Mouse (Mus musculus) liver, embryonic 13.5 days (tissue): Measurements from ENCODE around the gene Zfp212. TPM values are rescaled to one million over a fixed set of nuclear protein-coding genes. Genes with fewer than 3 reads are reported as not detected.
A peak's percentile ranks its signal among the peaks of the same experiment; 100 is the strongest.
"Not testable (repeated sequence)": the region's sequence is repeated elsewhere in the genome, so short reads cannot be mapped to it uniquely, and the experiment has no call there.

ENCODE experiments used
- ATAC-seq: fragments of 200-750 bp; cut with Nextera tagmentation; 2 replicates; pipeline ENCODE4 v1.8.0; 2017; ENCODE audit warnings: low read depth, mild to moderate bottlenecking, moderate number of reproducible peaks, moderate library complexity
- DNase-seq: peaks from one replicate; pipeline ENCODE4 v3.0.0; 2022
- H3K27ac ChIP-seq: fragments of 300-500 bp; sonication (generic); 2 replicates; pipeline ENCODE4 v1.5.1; 2015; ENCODE audit warnings: moderate library complexity, mild to moderate bottlenecking, inconsistent platforms
- H3K27me3 ChIP-seq: fragments of 300-500 bp; sonication (generic); 2 replicates; pipeline ENCODE4 v1.6.1; 2015; ENCODE audit warnings: mild to moderate bottlenecking, inconsistent platforms
- H3K36me3 ChIP-seq: fragments of 300-500 bp; sonication (generic); 2 replicates; pipeline ENCODE4 v1.6.1; 2015; ENCODE audit warnings: mild to moderate bottlenecking, inconsistent platforms
- H3K4me1 ChIP-seq: fragments of 300-500 bp; sonication (generic); replicated peaks from 2 replicates; pipeline ENCODE4 v1.6.1; 2015; ENCODE audit warnings: inconsistent platforms
- H3K4me2 ChIP-seq: fragments of 300-500 bp; sonication (generic); 2 replicates; pipeline ENCODE4 v1.6.1; 2015; ENCODE audit warnings: inconsistent platforms, mild to moderate bottlenecking, moderate library complexity
- H3K4me3 ChIP-seq: fragments of 300-500 bp; sonication (generic); replicated peaks from 2 replicates; pipeline ENCODE4 v1.5.1; 2015; ENCODE audit warnings: mild to moderate bottlenecking, inconsistent platforms
- H3K9ac ChIP-seq: fragments of 300-500 bp; sonication (generic); 2 replicates; pipeline ENCODE4 v1.6.1; 2015; ENCODE audit warnings: mild to moderate bottlenecking, inconsistent platforms
- H3K9me3 ChIP-seq: fragments of 300-500 bp; sonication (generic); replicated peaks from 2 replicates; pipeline ENCODE4 v1.6.1; 2016; ENCODE audit warnings: inconsistent platforms
- WGBS: fragments of 180-500 bp; shearing (Covaris S2); methylation state at CpG from one replicate; pipeline ENCODE4 v1.1.7; 2015; ENCODE audit not compliant: insufficient replicate concordance; 5-methylcytosine and 5-hydroxymethylcytosine counted together
- polyA plus RNA-seq: library from polyadenylated mRNA; unstranded; fragments of >200 nt; fragmentation: Nextera tagmentation; extraction: Ambion mirVana; gene quantifications from 2 replicates; pipeline ENCODE4 v1.2.1, GENCODE M21; 2015

Zfp212 gene
- polyA plus RNA-seq, 1 experiment from 2014 or later, result 6.8 TPM

DNA sequence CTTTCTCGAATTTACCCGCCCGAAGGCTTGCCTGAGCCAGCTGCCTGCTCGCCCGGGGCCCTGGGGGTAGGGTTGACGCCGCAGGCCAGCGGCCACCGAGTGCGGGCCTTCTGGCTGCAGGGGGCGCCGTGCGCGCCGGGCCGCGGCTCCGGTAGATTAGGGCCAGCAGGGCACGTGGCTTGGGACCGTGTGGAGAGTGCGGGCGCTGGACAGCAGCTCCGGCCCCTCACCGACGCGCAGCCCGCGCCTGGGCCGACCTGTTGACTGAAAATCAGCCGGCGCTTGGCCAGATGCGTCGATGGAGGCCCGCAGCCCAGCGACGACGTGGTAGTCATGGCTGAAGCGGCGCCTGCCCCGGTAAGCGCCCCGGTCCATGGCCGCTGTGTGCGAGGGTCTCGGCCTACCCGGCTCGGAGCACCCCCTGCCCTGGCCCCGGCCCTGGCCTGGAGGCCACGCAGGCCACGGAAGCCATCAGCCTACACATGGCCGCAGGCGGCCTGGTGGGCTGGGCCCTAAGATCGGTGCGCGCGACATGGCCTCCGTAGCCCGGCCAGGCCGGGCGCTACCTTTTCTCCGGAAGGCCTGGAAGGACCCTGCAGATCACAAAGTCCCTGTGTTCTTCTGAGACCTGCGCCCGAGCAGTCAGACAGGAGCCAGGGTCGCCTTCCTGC is 22.9 kb downstream of the Zfp212 start:
- H3K4me3 ChIP-seq, result peak overlapping the region; percentile 68
- peak overlapping the region; percentile 96 for H3K4me2 ChIP-seq
- H3K27me3 ChIP-seq, result no peaks in the 10 kb centered on the region
- peak; percentile 94 for ATAC-seq
- H3K36me3 ChIP-seq, result peaks cover 21% of the 10 kb centered on the region
- DNase-seq, result peak; percentile 76
- no peaks in the 10 kb centered on the region for H3K9me3 ChIP-seq
- H3K4me1 ChIP-seq, result peaks cover 20% of the 10 kb centered on the region
- H3K27ac ChIP-seq, result peak overlapping the region; percentile 75
- 11% methylated on average over 64 of the region's 64 CpGs for WGBS
- H3K9ac ChIP-seq, result peak overlapping the region; percentile 85

GRCm38 (mm10) chr6:47943721-47944120 is 23.4 kb downstream of the Zfp212 start:
- Histone ChIP-seq H3K4me2 (peak overlapping the region; percentile 96), H3K9ac (peak overlapping the region; percentile 85), H3K4me1 (peaks cover 20% of the 10 kb centered on the region), H3K9me3 (no peaks in the 10 kb centered on the region), H3K27ac (peak overlapping the region; percentile 75), H3K4me3 (peak overlapping the region; percentile 68), H3K36me3 (peaks cover 23% of the 10 kb centered on the region), H3K27me3 (no peaks in the 10 kb centered on the region)
- 46% methylated on average over 3 of the region's 3 CpGs for WGBS
- no peak for DNase-seq
- ATAC-seq, result no peak

DNA sequence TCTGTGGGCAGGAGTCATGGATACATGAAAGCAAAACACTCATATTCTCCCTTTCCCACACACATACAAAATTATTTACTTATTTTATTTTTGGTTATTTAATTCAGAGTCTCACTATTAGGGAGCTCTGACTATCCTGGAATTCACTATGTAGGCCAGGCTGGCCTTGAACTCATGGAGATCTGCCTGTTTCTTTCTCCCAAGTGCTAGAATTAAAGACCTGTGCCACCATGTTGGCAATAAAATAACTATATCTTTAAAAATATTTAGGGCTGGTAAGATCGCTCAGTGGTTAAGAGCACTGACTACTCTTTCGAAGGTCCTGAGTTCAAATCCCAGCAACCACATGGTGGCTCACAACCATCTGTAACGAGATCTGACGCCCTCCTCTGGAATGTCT is 27.1 kb downstream of the Zfp212 start:
- no peak overlapping the region for H3K4me3 ChIP-seq
- peaks cover 28% of the 10 kb centered on the region for H3K36me3 ChIP-seq
- no peak overlapping the region for H3K27ac ChIP-seq
- no peaks in the 10 kb centered on the region for H3K9me3 ChIP-seq
- H3K9ac ChIP-seq, result no peak overlapping the region
- H3K27me3 ChIP-seq, result no peaks in the 10 kb centered on the region
- H3K4me1 ChIP-seq, result peaks cover 17% of the 10 kb centered on the region
- ATAC-seq (no peak), DNase-seq (no peak)
- WGBS, result 82% methylated on average over 4 of the region's 4 CpGs
- no peak overlapping the region for H3K4me2 ChIP-seq

DNA sequence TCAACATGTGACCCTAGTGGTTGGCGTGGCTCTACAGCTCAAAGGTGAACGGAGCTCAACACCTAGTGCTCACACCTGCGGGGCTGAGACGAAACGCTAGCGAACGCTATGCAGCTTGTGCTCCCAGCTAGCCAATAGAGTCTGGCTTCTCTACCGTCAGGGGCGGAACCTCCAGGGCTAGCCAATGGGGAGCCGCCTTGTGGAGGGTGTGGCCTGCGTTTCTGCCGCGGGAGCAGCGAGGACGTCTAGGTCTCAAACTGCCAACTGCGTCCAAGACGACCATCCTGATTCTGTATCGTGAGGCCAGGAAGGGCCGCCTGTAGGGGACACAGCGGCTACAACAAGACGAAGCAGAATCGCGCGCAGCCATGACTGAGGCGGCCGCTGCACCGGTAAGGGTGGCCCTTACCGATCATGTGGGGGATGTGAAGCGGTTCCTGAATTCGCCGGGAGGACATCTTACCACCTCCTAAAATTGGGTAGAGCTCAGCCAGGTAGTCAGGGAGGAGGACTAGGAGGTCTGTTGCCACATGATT is 33.0 kb downstream of the Zfp212 start, which contains the start of gene Zfp956:
Zfp956 (plus strand) TSS at position 200 of the 536 bp plus-strand sequence.
- Histone ChIP-seq H3K27me3 (no peaks in the 10 kb centered on the region), H3K9ac (peak within 1 kb of the TSS; percentile 81), H3K4me3 (peak within 1 kb of the TSS; percentile 69), H3K27ac (peak within 1 kb of the TSS; percentile 82), H3K9me3 (no peaks in the 10 kb centered on the region), H3K4me2 (peak within 1 kb of the TSS; percentile 80), H3K4me1 (peaks cover 24% of the 10 kb centered on the region), H3K36me3 (peaks cover 28% of the 10 kb centered on the region)
- DNase-seq, result peak; percentile 95
- under 1% methylated on average over 31 of the region's 31 CpGs for WGBS
- peak; percentile 99 for ATAC-seq

DNA sequence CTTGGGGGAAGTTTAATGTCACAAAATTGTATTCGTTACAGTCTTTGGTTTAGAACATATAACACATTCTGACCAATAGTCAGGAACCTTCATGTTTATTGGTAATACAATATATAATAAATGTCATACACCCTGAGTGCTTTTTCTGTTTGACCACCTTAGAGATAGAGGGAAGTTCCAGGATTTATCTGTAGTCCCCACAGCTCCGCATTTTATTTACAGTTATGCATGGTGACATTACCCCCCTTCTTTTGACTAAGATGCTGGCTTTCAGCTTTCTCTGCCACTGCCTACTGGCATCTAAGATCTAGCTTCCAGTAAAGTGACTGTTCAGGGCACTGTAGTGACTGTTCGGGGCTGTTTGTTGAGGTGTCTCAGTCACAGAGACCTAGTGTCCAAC is 34.1 kb downstream of the Zfp212 start:
- peak overlapping the region; percentile 81; the same call in 1 of the 2 replicates for H3K9ac ChIP-seq
- no peak for ATAC-seq

DNA sequence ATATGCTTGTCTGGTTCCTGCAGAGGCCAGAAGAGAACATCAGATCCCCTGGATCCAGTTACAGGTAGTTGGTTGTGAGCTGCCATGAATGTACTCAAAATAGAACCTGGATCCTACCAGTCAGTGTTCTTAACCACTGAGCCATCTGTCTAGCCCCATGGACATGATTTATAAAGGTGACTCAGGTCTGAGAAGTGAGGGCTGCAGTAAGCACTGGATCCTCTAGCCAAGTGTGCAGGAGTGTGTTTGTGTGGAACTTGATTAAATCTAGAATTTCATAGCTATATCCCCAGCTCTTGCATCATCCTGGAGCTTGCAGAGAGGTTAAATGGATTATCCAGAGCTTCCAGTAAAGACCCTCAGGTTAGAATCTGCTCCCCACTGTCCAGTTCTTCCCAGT is 37.5 kb downstream of the Zfp212 start:
- no peaks in the 10 kb centered on the region for H3K9me3 ChIP-seq
- no peak overlapping the region for H3K4me3 ChIP-seq
- no peak overlapping the region for H3K27ac ChIP-seq
- no peak overlapping the region for H3K4me2 ChIP-seq
- no peaks in the 10 kb centered on the region for H3K27me3 ChIP-seq
- H3K36me3 ChIP-seq, result peaks cover 48% of the 10 kb centered on the region
- peaks cover 19% of the 10 kb centered on the region for H3K4me1 ChIP-seq
- H3K9ac ChIP-seq, result no peak overlapping the region
- ATAC-seq (no peak), DNase-seq (no peak)

More for the DNA sequence above, 34.1 kb downstream of the Zfp212 start:
- no peak overlapping the region for H3K27ac ChIP-seq
- H3K36me3 ChIP-seq, result peaks cover 24% of the 10 kb centered on the region
- no peaks in the 10 kb centered on the region for H3K27me3 ChIP-seq
- H3K4me1 ChIP-seq, result peaks cover 24% of the 10 kb centered on the region
- 56% methylated on average over 3 of the region's 3 CpGs for WGBS
- H3K4me3 ChIP-seq, result peak overlapping the region; percentile 69
- H3K9me3 ChIP-seq, result no peaks in the 10 kb centered on the region
- H3K4me2 ChIP-seq, result peak overlapping the region; percentile 80
- DNase-seq, result no peak

DNA sequence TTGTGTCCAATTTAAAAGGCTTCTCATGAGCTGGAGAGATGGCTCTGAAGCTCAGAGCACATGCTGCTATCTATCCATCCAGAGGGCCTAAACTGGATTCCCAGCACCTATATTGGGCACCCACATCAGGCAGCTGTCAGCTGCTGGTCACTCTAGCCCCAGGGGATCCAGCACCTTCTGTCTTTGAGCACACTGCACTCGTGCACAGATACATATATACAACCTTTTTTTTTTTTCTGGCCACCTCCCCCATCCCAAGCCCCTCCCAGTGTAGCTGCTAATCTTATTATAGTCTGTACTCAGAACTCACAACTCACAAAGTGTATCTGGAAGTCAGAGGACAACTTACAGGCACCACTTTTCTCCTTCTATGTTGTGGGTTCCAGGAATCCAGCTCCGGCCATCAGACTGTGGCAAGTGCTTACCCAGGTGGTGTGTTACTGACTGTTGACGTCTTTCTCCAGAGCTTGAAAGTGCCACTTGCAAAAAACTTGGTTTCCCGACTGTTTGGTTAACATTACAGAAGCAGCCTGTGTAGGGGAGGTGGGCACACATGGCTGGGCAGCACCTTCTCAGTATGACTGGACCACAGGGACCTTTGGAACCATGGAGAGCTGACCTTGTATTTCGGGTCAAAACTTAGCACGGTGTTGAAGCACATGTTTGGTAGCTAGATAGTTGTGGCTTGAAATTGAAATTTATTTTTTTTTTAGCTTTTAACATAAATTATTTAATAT is 40.6 kb downstream of the Zfp212 start:
- no peak overlapping the region for H3K4me2 ChIP-seq
- H3K4me1 ChIP-seq, result no peaks in the 10 kb centered on the region
- H3K9me3 ChIP-seq, result no peaks in the 10 kb centered on the region
- H3K9ac ChIP-seq, result no peak overlapping the region
- ATAC-seq, result no peak
- no peak overlapping the region for H3K27ac ChIP-seq
- no peaks in the 10 kb centered on the region for H3K27me3 ChIP-seq
- H3K4me3 ChIP-seq, result no peak overlapping the region
- DNase-seq, result no peak
- peaks cover 70% of the 10 kb centered on the region for H3K36me3 ChIP-seq
- 72% methylated on average over 6 of the region's 6 CpGs for WGBS

- Histone ChIP-seq H3K36me3 (peaks cover 51% of the 10 kb centered on the region), H3K4me2 (no peak overlapping the region), H3K9ac (no peak overlapping the region), H3K27me3 (no peaks in the 10 kb centered on the region), H3K27ac (no peak overlapping the region), H3K4me1 (no peaks in the 10 kb centered on the region), H3K9me3 (no peaks in the 10 kb centered on the region), H3K4me3 (no peak overlapping the region)
- ATAC-seq (no peak), DNase-seq (no peak)
- 76% methylated on average over 7 of the region's 7 CpGs for WGBS
Measured at GRCm38 (mm10) chr6:47963051-47963450, 42.8 kb downstream of the Zfp212 start.

GRCm38 (mm10) chr6:47968166-47968565 is 47.9 kb downstream of the Zfp212 start:
- ATAC-seq, H3K4me1 ChIP-seq, H3K9ac ChIP-seq, H3K4me3 ChIP-seq, H3K4me2 ChIP-seq, H3K9me3 ChIP-seq, H3K27ac ChIP-seq, DNase-seq, H3K27me3 ChIP-seq: not testable (repeated sequence)
- WGBS, result 54% methylated on average over 1 of the region's 1 CpGs
- peaks cover 21% of the 10 kb centered on the region for H3K36me3 ChIP-seq

GRCm38 (mm10) chr6:47974599-47974998 is 54.3 kb downstream of the Zfp212 start:
- Histone ChIP-seq H3K4me2 (no peak overlapping the region), H3K4me1 (no peaks in the 10 kb centered on the region), H3K36me3 (no peaks in the 10 kb centered on the region), H3K9me3 (no peaks in the 10 kb centered on the region), H3K27me3 (no peaks in the 10 kb centered on the region), H3K4me3 (no peak overlapping the region), H3K27ac (no peak overlapping the region), H3K9ac (no peak overlapping the region)
- DNase-seq (no peak), ATAC-seq (no peak)
- WGBS, result 62% methylated on average over 1 of the region's 1 CpGs

DNA sequence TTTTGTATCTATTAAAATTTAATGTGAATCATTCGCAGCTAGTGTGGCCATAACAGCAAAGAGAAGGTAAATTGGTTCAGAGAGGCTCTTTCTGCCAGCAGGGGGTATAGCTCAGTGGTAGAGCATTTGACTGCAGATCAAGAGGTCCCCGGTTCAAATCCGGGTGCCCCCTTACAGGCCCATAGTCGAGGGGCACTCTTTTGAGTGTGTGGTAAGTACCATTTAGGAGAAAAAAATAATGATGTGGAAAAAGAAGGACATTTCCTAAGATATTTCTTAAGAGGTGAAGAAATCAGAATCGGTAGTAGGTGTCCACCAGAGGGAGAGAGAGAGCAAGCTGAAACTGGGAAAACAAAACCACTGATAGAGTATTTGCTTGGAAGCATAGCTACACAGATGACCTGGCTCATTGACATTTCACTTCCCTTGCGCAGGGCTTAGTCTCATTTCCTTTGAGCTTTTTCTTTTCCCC is 58.7 kb downstream of the Zfp212 start:
- peak; percentile 93 for ATAC-seq
- Histone ChIP-seq H3K36me3 (no peaks in the 10 kb centered on the region), H3K9me3 (no peaks in the 10 kb centered on the region), H3K27ac (no peak overlapping the region), H3K4me1 (no peaks in the 10 kb centered on the region), H3K4me3 (no peak overlapping the region), H3K9ac (no peak overlapping the region), H3K4me2 (no peak overlapping the region), H3K27me3 (no peaks in the 10 kb centered on the region)
- peak; percentile 71 for DNase-seq
- 7% methylated on average over 6 of the region's 6 CpGs for WGBS
